Mouse (Mus musculus): Measurements from ENCODE around the gene Adamtsl4.

- no peak for TF ChIP-seq CTCF (IDR thresholded peaks at IDR 0.05; ENCODE audit: borderline replicate concordance, control insufficient read depth, extremely low read depth, insufficient read depth, low read length, poor library complexity)
- no peak for TF ChIP-seq POLR2A (IDR thresholded peaks at IDR 0.05; ENCODE audit: control insufficient read depth, extremely low read depth, insufficient read depth, low read length, poor library complexity)
Observed at GRCm38 (mm10) chr3:95730431-95730830, 42.7 kb upstream of the Adamtsl4 start.

All from thymus, adult 2 months (tissue).